Mouse (Mus musculus) C2C12 (cell line): ENCODE measurements around the gene Rtn2.

Experiments used
- CEBPB ChIP-seq: IDR thresholded peaks from one replicate; pipeline ENCODE4 v1.6.1; 2011; ENCODE audit warnings: low read depth, mild to moderate bottlenecking, control low read depth, moderate library complexity
- CTCF ChIP-seq: IDR thresholded peaks from one replicate; pipeline ENCODE4 v1.5.1; 2011; ENCODE audit not compliant: control insufficient read depth, insufficient read depth, insufficient read length
- FOSL1 ChIP-seq: IDR thresholded peaks from one replicate; pipeline ENCODE4 v1.8.0; 2011; ENCODE audit warnings: mild to moderate bottlenecking, low read length; ENCODE audit not compliant: poor library complexity, insufficient read depth, severe bottlenecking
- MAX ChIP-seq: IDR thresholded peaks from one replicate; pipeline ENCODE4 v1.6.1; 2011; ENCODE audit warnings: mild to moderate bottlenecking, control low read depth
- MYOD1 ChIP-seq: IDR thresholded peaks from one replicate; pipeline ENCODE4 v1.6.1; 2011; ENCODE audit warnings: low read depth; ENCODE audit not compliant: control insufficient read depth, insufficient read length
- MYOG ChIP-seq: IDR thresholded peaks from one replicate; pipeline ENCODE4 v1.6.1; 2011; ENCODE audit not compliant: control insufficient read depth, insufficient read length; ENCODE audit errors: extremely low read depth
- USF1 ChIP-seq: IDR thresholded peaks from one replicate; pipeline ENCODE4 v1.6.1; 2011; ENCODE audit warnings: low read depth, mild to moderate bottlenecking, control low read depth, moderate library complexity

DNA sequence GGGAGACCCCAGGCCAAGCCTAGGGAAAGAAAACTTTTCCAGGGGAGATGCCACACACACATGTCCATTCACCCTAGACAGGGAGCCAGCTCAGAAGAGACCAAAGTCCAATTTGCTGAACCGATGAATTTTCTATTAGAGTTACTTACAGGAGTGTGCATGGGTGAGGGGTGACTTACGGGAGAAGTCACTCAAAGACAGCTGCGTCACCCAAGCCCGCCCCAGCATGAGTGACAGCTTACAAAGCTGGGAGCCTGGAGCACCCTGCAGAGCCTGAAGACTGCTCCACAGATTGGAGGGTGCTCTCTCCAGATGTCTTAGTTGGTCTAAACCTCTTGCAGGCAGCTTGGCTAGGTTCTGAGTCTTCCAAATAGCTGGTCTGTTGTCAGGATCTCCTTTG lies 29.6 kb downstream of the Rtn2 start:
- TF ChIP-seq CTCF (no peak), MYOD1 (no peak), MYOG (no peak), CEBPB (no peak), MAX (no peak), USF1 (no peak), FOSL1 (no peak)
